Mouse (Mus musculus): ENCODE data around the gene Spint1. TPM values are rescaled to one million over a fixed set of nuclear protein-coding genes. Genes with fewer than 3 reads are reported as not detected.

The Spint1 gene
- polyA plus RNA-seq (2015; fragmentation: Nextera tagmentation; extraction: Ambion mirVana) = 0.65 and 0.77 TPM in 2 replicates

GRCm38 (mm10) chr2:119237210-119237870 is at the start of gene Spint1:
Gene Spint1, plus strand, starts transcription at chr2:119237362.
- peak; percentile 42; the same call in 1 of the 2 replicates for ATAC-seq (replicated peaks)
- H3K4me1 ChIP-seq = peaks cover 14% of the 10 kb centered on the region
- no peaks in the 10 kb centered on the region for H3K9me3 ChIP-seq
- WGBS = under 1% methylated on average over 72 of the region's 73 CpGs
- no peak within 1 kb of the TSS for H3K9ac ChIP-seq
- H3K4me2 ChIP-seq = peak within 1 kb of the TSS; percentile 55
- H3K27me3 ChIP-seq (replicated peaks) = peaks cover 58% of the 10 kb centered on the region
- peak within 1 kb of the TSS; percentile 40 for H3K4me3 ChIP-seq
- H3K36me3 ChIP-seq (replicated peaks) = no peaks in the 10 kb centered on the region
- H3K27ac ChIP-seq = no peak within 1 kb of the TSS

GRCm38 (mm10) chr2:119189029-119189710 is 48.0 kb upstream of the Spint1 start:
- Histone ChIP-seq H3K27me3 (replicated peaks) (no peaks in the 10 kb centered on the region), H3K9ac (no peak overlapping the region), H3K4me3 (peak overlapping the region; percentile 15; the same call in 1 of the 2 replicates), H3K27ac (no peak overlapping the region), H3K36me3 (replicated peaks) (no peaks in the 10 kb centered on the region), H3K9me3 (no peaks in the 10 kb centered on the region), H3K4me1 (peaks cover 6% of the 10 kb centered on the region), H3K4me2 (peak overlapping the region; percentile 42)
- peak; percentile 88 for ATAC-seq (replicated peaks)
- WGBS = 8% methylated on average over 15 of the region's 15 CpGs

DNA sequence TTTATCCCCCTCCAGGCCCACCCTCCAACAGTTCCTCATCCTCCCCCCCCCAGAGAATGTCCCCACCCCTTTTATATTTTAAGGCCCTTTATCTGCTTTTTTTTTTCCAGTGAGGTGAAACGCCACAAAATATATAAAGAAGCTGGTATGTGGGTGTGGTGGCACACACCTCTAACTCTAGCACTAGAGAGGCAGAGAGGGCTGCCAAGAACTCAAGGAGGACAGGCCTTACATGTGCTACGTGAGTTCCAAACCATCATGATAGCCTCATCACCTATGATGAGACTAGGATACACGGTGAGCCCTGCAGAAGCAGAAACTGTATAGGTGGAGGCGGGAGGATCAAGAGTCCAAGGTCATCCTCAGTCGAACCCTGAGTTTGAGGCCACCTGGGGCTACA is 46.2 kb upstream of the Spint1 start:
- 92% methylated on average over 5 of the region's 5 CpGs for WGBS
- H3K4me3 ChIP-seq = no peak overlapping the region
- H3K9me3 ChIP-seq = no peaks in the 10 kb centered on the region
- ATAC-seq (replicated peaks) = no peak
- no peak overlapping the region for H3K27ac ChIP-seq
- H3K36me3 ChIP-seq (replicated peaks) = no peaks in the 10 kb centered on the region
- H3K4me2 ChIP-seq = no peak overlapping the region
- no peak overlapping the region for H3K9ac ChIP-seq
- H3K4me1 ChIP-seq = peaks cover 6% of the 10 kb centered on the region
- H3K27me3 ChIP-seq (replicated peaks) = no peaks in the 10 kb centered on the region

- Histone ChIP-seq H3K36me3 (replicated peaks) (no peaks in the 10 kb centered on the region), H3K27ac (no peak overlapping the region), H3K4me3 (no peak overlapping the region), H3K27me3 (replicated peaks) (no peaks in the 10 kb centered on the region), H3K9ac (no peak overlapping the region), H3K4me1 (peaks cover 7% of the 10 kb centered on the region), H3K9me3 (no peaks in the 10 kb centered on the region), H3K4me2 (no peak overlapping the region)
- no peak for ATAC-seq (replicated peaks)
- 84% methylated on average over 5 of the region's 5 CpGs for WGBS
Measured at GRCm38 (mm10) chr2:119194140-119194539, 43.0 kb upstream of the Spint1 start.

DNA sequence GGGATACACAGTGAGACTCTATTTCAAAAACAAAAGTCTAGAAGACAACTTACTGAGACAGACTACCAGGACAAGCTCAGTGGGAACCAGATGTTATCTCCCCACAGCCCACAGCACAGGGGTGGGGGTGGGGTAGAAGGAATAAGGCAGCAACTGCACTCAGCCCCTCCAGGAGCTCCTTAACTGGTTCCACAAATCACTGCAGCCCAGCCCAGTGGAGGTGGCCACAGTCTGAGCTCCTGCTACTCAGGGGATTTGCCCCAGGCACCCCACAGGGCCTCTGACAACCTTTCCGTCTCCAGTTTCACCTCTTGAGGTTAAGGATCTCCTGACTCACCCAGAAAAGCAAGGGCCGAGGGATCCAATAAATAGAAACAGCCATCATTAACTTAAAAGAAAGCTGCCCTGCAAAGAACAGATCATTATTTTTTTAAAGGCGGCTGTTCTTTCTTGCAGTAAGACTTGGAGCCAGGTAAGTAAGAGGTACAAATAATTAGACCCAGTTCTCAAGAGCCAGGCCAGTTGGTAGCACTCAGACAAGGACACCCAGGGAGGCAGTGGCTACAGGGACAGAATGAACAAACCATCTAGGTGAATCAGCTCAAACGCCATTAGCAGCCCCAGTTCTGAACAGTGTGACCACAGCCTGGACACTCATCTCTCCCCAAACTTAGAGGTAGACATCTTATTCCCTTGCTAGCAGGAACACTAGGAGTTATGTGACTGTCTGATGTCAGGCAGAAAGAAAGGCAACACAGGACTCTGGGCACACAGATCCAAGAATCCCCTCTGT is 40.6 kb upstream of the Spint1 start:
- H3K9me3 ChIP-seq = no peaks in the 10 kb centered on the region
- ATAC-seq (replicated peaks) = no peak
- 40% methylated on average over 4 of the region's 4 CpGs for WGBS

DNA sequence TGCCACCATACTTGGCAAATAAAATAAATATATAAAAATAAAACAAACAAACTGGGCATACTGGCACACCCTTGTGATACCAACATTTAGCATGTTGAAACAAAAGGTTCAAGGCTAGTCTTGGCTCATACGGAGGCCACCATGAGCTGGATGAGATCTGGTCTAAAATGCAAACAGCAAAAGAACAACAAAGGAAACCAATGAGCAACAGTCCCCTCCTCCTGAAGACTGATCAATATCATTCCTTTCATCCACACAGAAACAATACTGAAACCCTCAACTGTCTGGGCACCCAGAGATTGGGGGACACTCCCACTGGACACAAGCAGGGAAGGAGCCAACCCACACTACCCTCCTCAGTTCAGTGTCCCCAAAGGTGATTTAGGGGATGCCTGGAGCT is 39.7 kb upstream of the Spint1 start:
- WGBS = 86% methylated on average over 1 of the region's 1 CpGs
- Histone ChIP-seq H3K36me3 (replicated peaks) (no peaks in the 10 kb centered on the region), H3K4me2 (no peak overlapping the region), H3K9me3 (no peaks in the 10 kb centered on the region), H3K27ac (no peak overlapping the region), H3K4me1 (peaks cover 5% of the 10 kb centered on the region; the same call in 1 of the 2 replicates), H3K4me3 (no peak overlapping the region), H3K9ac (no peak overlapping the region), H3K27me3 (replicated peaks) (no peaks in the 10 kb centered on the region)
- no peak for ATAC-seq (replicated peaks)

More for the DNA sequence above, 40.6 kb upstream of the Spint1 start:
- Histone ChIP-seq H3K4me2 (no peak overlapping the region), H3K9ac (no peak overlapping the region), H3K27ac (no peak overlapping the region), H3K4me1 (peaks cover 5% of the 10 kb centered on the region; the same call in 1 of the 2 replicates), H3K36me3 (replicated peaks) (no peaks in the 10 kb centered on the region), H3K27me3 (replicated peaks) (no peaks in the 10 kb centered on the region), H3K4me3 (no peak overlapping the region)

GRCm38 (mm10) chr2:119198049-119198448 is 39.1 kb upstream of the Spint1 start:
- H3K27ac ChIP-seq = no peak overlapping the region
- H3K27me3 ChIP-seq (replicated peaks) = no peaks in the 10 kb centered on the region
- ATAC-seq (replicated peaks) = no peak
- H3K4me2 ChIP-seq = no peak overlapping the region
- no peaks in the 10 kb centered on the region for H3K9me3 ChIP-seq
- H3K36me3 ChIP-seq (replicated peaks) = no peaks in the 10 kb centered on the region
- H3K9ac ChIP-seq = no peak overlapping the region
- 0% methylated on average over 1 of the region's 1 CpGs for WGBS
- no peak overlapping the region for H3K4me3 ChIP-seq
- H3K4me1 ChIP-seq = peaks cover 5% of the 10 kb centered on the region; the same call in 1 of the 2 replicates

GRCm38 (mm10) chr2:119198934-119199333 is 38.2 kb upstream of the Spint1 start:
- Histone ChIP-seq H3K4me3 (no peak overlapping the region), H3K4me2 (no peak overlapping the region), H3K27me3 (replicated peaks) (no peaks in the 10 kb centered on the region), H3K9me3 (no peaks in the 10 kb centered on the region), H3K9ac (no peak overlapping the region), H3K36me3 (replicated peaks) (no peaks in the 10 kb centered on the region), H3K4me1 (peaks cover 5% of the 10 kb centered on the region; the same call in 1 of the 2 replicates), H3K27ac (peak overlapping the region; percentile 18; the same call in 1 of the 2 replicates)
- 37% methylated on average over 3 of the region's 3 CpGs for WGBS
- ATAC-seq (replicated peaks) = no peak

DNA sequence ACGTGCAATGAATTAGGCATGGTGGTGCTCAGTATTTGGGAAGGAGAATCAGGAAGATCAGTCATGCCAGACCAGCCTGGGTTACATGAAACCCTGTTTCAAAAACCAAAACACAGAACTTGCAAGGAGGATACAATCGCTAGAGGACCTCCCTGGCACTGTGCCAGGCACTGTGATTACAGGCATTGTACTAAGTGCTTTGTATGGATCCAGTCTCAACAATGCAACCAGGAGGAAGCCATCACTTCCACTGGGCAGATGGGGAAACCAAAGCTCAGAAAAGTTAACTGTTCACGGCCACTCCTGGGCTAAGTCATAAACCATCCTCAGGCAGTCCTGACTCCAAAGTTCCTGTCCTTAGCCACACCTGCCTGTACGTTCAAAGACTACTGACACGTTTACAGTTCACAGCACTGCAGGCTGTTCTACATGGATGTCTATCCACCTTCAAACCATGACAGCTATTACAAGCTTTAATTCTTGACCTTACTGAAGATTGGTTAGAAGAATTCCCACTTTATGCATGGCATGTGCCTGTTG is 34.2 kb upstream of the Spint1 start:
- 56% methylated on average over 5 of the region's 5 CpGs for WGBS
- no peak for ATAC-seq (replicated peaks)
- peaks cover 16% of the 10 kb centered on the region for H3K4me1 ChIP-seq
- no peak overlapping the region for H3K9ac ChIP-seq
- no peaks in the 10 kb centered on the region for H3K9me3 ChIP-seq
- H3K4me2 ChIP-seq = no peak overlapping the region
- no peak overlapping the region for H3K4me3 ChIP-seq
- H3K27me3 ChIP-seq (replicated peaks) = no peaks in the 10 kb centered on the region
- no peaks in the 10 kb centered on the region for H3K36me3 ChIP-seq (replicated peaks)
- no peak overlapping the region for H3K27ac ChIP-seq

DNA sequence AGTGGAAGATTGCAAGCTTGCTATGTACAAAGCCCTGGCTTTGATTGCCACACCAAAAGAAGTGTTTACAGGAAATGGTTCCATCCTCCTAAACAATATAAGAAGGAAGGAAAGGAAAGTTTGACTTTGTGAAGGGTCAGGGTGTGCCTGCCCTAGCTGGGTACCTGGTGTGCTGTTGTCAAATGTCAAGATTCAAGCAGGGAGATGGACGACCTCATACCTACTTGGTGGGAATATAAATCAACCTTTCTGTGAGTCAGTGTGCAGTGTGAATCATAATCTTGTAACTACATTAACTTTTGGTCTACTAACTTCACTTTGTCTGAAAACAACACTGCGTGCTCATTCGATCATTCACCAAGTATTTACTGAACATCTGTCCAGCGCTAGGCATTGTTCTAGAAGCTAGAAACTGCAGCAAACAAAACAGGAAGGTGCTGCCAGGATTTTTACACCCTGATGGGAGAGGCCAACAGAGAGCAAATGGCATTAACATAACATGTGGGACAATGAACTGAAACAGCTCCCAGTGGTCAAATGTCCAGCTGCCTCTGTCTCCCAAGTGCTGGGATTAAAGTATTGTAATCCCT is 33.2 kb upstream of the Spint1 start:
- Histone ChIP-seq H3K4me3 (no peak overlapping the region), H3K4me1 (peaks cover 16% of the 10 kb centered on the region), H3K27me3 (replicated peaks) (no peaks in the 10 kb centered on the region), H3K36me3 (replicated peaks) (no peaks in the 10 kb centered on the region), H3K4me2 (no peak overlapping the region), H3K27ac (no peak overlapping the region), H3K9ac (no peak overlapping the region), H3K9me3 (no peaks in the 10 kb centered on the region)
- no peak for ATAC-seq (replicated peaks)
- WGBS = 82% methylated on average over 4 of the region's 4 CpGs

- peak overlapping the region; percentile 64 for H3K4me2 ChIP-seq
- H3K4me3 ChIP-seq = peak overlapping the region; percentile 75
- H3K9ac ChIP-seq = peak overlapping the region; percentile 75
- no peak for ATAC-seq (replicated peaks)
- peaks cover 14% of the 10 kb centered on the region; the same call in 1 of the 2 replicates for H3K36me3 ChIP-seq (replicated peaks)
- peak overlapping the region; percentile 85 for H3K27ac ChIP-seq
- H3K4me1 ChIP-seq = peaks cover 25% of the 10 kb centered on the region
- 20% methylated on average over 6 of the region's 6 CpGs for WGBS
- H3K9me3 ChIP-seq = no peaks in the 10 kb centered on the region
- no peaks in the 10 kb centered on the region for H3K27me3 ChIP-seq (replicated peaks)
Measured at GRCm38 (mm10) chr2:119207961-119208343, 29.2 kb upstream of the Spint1 start.

Data from midbrain, embryonic 15.5 days (tissue).